Mouse (Mus musculus): ENCODE results near the gene Sox6. TPM values are rescaled to one million over a fixed set of nuclear protein-coding genes. Genes with fewer than 3 reads are reported as not detected.

Gene Sox6
- total RNA-seq, 1 experiment: 1.2 TPM

DNA sequence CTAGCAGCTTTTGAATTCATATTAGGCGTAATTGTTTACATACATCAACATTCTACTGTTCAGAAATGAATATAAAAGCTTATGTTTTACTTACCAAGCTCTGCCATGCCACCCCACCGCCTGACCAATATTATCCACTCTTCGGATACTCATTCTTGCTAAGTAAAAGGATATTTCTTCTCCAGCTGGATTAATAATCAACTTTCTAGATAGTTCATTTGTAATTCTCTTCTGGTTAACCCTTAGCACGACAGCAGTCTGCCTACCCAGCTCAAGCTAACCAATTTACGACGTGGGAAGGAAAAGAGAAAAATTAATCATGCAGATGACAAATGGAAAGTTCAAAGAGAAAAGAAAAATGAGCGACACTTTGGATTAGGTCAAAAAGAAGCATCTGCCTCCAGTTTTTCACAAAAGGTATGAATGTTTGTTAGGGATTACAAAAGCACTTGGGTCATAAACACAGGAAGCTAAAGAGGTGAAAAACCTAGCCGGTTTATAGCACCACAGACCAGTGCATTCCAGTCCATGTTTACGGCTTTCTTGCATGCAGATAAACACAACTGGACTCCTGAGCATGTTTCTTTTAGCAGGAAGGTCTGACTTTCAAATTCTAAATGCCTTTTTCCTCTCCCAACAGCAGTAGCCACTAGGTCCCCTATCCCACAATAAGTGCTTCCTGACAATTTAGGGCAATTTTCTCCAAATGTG, 178.8 kb downstream of the Sox6 start:
- H3K4me3 ChIP-seq (ENCODE audit: insufficient read depth in 1 of 2, low read depth in 1 of 2, low read length in 2 of 2, poor library complexity in 1 of 2, severe bottlenecking in 1 of 2): no peak overlapping the region
- H3K9me3 ChIP-seq (ENCODE audit: control insufficient read depth, insufficient read depth, low read depth, low read length): no peaks in the 10 kb centered on the region
- no peak overlapping the region for H3K9ac ChIP-seq (ENCODE audit: insufficient read depth, low read depth, low read length, poor library complexity, severe bottlenecking)
- no peaks in the 10 kb centered on the region for H3K36me3 ChIP-seq (ENCODE audit: control insufficient read depth, insufficient read depth, low read length, poor library complexity, severe bottlenecking)
- no peak for DNase-seq (ENCODE audit: low read depth, low spot score)
- in situ Hi-C loops (cut with MboI; ENCODE audit: low sequenced_read_pairs in 2 of 2, unreplicated experiment in 2 of 2): no loop called here
- no peaks in the 10 kb centered on the region; a peak in 1 of 4 replicates for H3K4me1 ChIP-seq (ENCODE audit: control insufficient read depth in 2 of 2, insufficient read depth in 2 of 2, low read length in 2 of 2, poor library complexity in 1 of 2)
- no peak for TF ChIP-seq ZC3H11A (IDR thresholded peaks at IDR 0.05; ENCODE audit: borderline replicate concordance, low read depth, low read length)
- TF ChIP-seq ZNF384 (IDR thresholded peaks at IDR 0.05; ENCODE audit: low read depth, low read length): no peak
- no peak for TF ChIP-seq HCFC1 (IDR thresholded peaks at IDR 0.05; ENCODE audit: borderline replicate concordance, insufficient read depth, low read length)
- no peak for TF ChIP-seq MAFK (IDR thresholded peaks at IDR 0.05; ENCODE audit: insufficient read depth, low read depth, low read length)
- TF ChIP-seq CHD2 (IDR thresholded peaks at IDR 0.05; ENCODE audit: low read depth, low read length): no peak
- H3K27ac ChIP-seq (ENCODE audit: insufficient read depth, low read depth, low read length, poor library complexity, severe bottlenecking): no peak overlapping the region

DNA sequence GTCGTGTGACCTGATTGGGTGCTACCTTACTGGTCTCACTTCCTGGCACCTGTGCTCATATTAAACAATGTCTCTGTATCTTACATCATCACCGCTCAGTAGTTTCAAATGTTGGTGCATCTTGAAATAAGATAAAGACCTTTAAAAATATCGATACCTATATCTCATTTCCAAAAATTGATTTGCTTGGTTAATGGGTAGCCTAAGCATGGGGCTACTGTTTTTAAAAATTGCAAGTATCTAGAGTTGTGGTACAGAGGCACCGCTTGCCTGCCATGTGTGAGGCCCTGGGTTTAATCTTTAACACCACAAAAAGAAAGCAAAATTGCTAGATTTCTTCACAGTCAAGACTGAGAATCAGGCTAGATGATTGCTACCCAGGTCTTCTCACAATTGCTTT, 187.5 kb downstream of the Sox6 start:
- H3K4me1 ChIP-seq (ENCODE audit: control insufficient read depth in 2 of 2, insufficient read depth in 2 of 2, low read length in 2 of 2, poor library complexity in 1 of 2): no peaks in the 10 kb centered on the region
- TF ChIP-seq ZNF384 (IDR thresholded peaks at IDR 0.05; ENCODE audit: low read depth, low read length): no peak
- H3K27ac ChIP-seq (ENCODE audit: insufficient read depth, low read depth, low read length, poor library complexity, severe bottlenecking): no peak overlapping the region
- H3K4me3 ChIP-seq (ENCODE audit: insufficient read depth in 1 of 2, low read depth in 1 of 2, low read length in 2 of 2, poor library complexity in 1 of 2, severe bottlenecking in 1 of 2): no peak overlapping the region
- in situ Hi-C loops (cut with MboI; ENCODE audit: low sequenced_read_pairs in 2 of 2, unreplicated experiment in 2 of 2): no loop called here
- no peak for DNase-seq (ENCODE audit: low read depth, low spot score)
- H3K36me3 ChIP-seq (ENCODE audit: control insufficient read depth, insufficient read depth, low read length, poor library complexity, severe bottlenecking): no peaks in the 10 kb centered on the region
- H3K9me3 ChIP-seq (ENCODE audit: control insufficient read depth, insufficient read depth, low read depth, low read length): no peaks in the 10 kb centered on the region
- no peak overlapping the region for H3K9ac ChIP-seq (ENCODE audit: insufficient read depth, low read depth, low read length, poor library complexity, severe bottlenecking)

DNA sequence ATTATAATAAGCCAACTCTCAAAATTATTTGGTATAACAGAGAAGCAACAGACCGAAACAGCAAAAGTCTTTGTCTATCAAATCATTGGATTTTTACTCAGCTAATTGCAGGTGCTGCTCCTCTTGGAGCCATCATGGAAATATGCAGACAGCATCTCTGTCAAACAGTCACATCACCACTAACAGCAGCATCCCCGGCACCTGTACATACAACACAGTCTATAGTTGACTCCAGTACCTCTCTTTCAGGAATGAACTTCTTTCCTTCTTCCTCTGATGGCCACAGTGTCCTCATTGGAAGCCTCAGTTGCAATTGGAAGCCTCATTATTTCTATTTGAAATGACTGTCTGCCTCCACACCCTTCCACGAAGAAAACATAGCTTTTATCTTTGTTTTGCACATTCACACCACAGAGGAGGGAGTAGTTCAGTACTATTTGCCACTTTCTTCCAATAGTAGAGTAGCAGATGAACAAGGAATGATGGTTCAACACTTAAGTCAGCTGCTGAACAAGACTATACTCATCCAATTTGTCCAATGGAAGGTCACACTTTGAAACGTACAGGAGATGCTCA, 192.7 kb downstream of the Sox6 start:
- no peak overlapping the region for H3K4me3 ChIP-seq (ENCODE audit: insufficient read depth in 1 of 2, low read depth in 1 of 2, low read length in 2 of 2, poor library complexity in 1 of 2, severe bottlenecking in 1 of 2)
- no peaks in the 10 kb centered on the region for H3K9me3 ChIP-seq (ENCODE audit: control insufficient read depth, insufficient read depth, low read depth, low read length)
- in situ Hi-C loops (cut with MboI; ENCODE audit: low sequenced_read_pairs in 2 of 2, unreplicated experiment in 2 of 2): no loop called here
- no peak overlapping the region for H3K27ac ChIP-seq (ENCODE audit: insufficient read depth, low read depth, low read length, poor library complexity, severe bottlenecking)
- no peaks in the 10 kb centered on the region for H3K4me1 ChIP-seq (ENCODE audit: control insufficient read depth in 2 of 2, insufficient read depth in 2 of 2, low read length in 2 of 2, poor library complexity in 1 of 2)
- H3K9ac ChIP-seq (ENCODE audit: insufficient read depth, low read depth, low read length, poor library complexity, severe bottlenecking): no peak overlapping the region
- TF ChIP-seq MAFK (IDR thresholded peaks at IDR 0.05; ENCODE audit: insufficient read depth, low read depth, low read length) (no peak), HCFC1 (IDR thresholded peaks at IDR 0.05; ENCODE audit: borderline replicate concordance, insufficient read depth, low read length) (no peak), ZNF384 (IDR thresholded peaks at IDR 0.05; ENCODE audit: low read depth, low read length) (no peak), ZC3H11A (IDR thresholded peaks at IDR 0.05; ENCODE audit: borderline replicate concordance, low read depth, low read length) (no peak), CHD2 (IDR thresholded peaks at IDR 0.05; ENCODE audit: low read depth, low read length) (no peak)
- DNase-seq (ENCODE audit: low read depth, low spot score): no peak
- H3K36me3 ChIP-seq (ENCODE audit: control insufficient read depth, insufficient read depth, low read length, poor library complexity, severe bottlenecking): no peaks in the 10 kb centered on the region

DNA sequence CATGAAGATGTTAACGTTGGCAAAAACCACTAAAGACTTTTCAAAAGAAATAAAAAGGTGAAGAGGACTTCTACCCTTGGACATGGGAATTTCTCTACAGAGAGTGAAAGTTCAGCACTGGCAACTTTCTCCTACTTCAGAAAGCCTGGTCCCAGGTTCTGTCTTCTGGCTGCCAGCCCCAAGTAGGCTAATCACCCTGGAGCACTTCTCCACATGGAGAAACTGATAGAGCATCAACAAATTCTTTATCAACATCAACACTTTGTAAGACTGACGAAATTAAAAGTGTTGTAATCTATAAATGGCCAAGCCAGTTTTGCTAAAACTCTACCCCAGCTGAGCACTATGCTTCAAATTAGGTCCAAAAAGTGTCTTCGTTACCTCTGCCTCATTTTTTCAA, 193.7 kb downstream of the Sox6 start:
- Histone ChIP-seq H3K9ac (ENCODE audit: insufficient read depth, low read depth, low read length, poor library complexity, severe bottlenecking) (no peak overlapping the region), H3K36me3 (ENCODE audit: control insufficient read depth, insufficient read depth, low read length, poor library complexity, severe bottlenecking) (no peaks in the 10 kb centered on the region), H3K4me1 (ENCODE audit: control insufficient read depth in 2 of 2, insufficient read depth in 2 of 2, low read length in 2 of 2, poor library complexity in 1 of 2) (no peaks in the 10 kb centered on the region), H3K27ac (ENCODE audit: insufficient read depth, low read depth, low read length, poor library complexity, severe bottlenecking) (no peak overlapping the region), H3K9me3 (ENCODE audit: control insufficient read depth, insufficient read depth, low read depth, low read length) (no peaks in the 10 kb centered on the region), H3K4me3 (ENCODE audit: insufficient read depth in 1 of 2, low read depth in 1 of 2, low read length in 2 of 2, poor library complexity in 1 of 2, severe bottlenecking in 1 of 2) (no peak overlapping the region)
- in situ Hi-C loops (cut with MboI; ENCODE audit: low sequenced_read_pairs in 2 of 2, unreplicated experiment in 2 of 2): no loop called here
- no peak for DNase-seq (ENCODE audit: low read depth, low spot score)
- TF ChIP-seq ZC3H11A (IDR thresholded peaks at IDR 0.05; ENCODE audit: borderline replicate concordance, low read depth, low read length) (no peak), MAFK (IDR thresholded peaks at IDR 0.05; ENCODE audit: insufficient read depth, low read depth, low read length) (no peak), CHD2 (IDR thresholded peaks at IDR 0.05; ENCODE audit: low read depth, low read length) (no peak), ZNF384 (IDR thresholded peaks at IDR 0.05; ENCODE audit: low read depth, low read length) (no peak), HCFC1 (IDR thresholded peaks at IDR 0.05; ENCODE audit: borderline replicate concordance, insufficient read depth, low read length) (no peak)
